Mouse (Mus musculus): ENCODE data around the gene Rps15.

DNA sequence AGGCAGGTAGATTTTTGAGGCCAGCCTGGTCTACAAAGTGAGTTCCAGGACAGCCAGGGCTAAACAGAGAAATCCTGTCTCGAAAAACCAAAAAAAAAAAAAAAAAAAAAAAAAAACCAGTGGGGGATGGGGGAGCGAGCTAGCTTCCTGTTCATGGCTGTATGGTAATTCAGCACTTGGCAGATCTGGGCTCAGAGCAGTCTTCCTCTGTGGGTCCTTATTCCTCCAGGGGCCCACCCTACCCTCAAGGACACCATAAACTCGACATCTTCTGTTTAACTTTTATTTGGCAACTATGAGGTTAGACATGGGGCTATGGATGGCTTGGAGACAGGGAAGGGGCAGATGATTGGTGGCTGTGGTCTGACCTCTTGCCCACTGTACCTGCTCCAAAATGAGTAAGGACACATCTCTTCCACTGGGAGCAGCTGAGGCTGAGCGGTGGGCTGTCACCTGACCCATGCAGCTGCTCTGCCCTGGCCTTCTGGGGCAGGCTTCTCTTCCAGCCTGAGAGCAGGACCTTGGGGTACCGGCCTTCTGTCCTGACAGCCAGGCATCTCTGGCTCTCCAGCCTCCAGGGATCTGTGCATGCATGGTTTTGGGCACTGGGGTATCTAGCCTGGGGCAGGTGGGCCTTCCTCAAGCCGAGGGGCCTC lies 28.9 kb downstream of the Rps15 start:
- TF ChIP-seq CTCF (IDR thresholded peaks at IDR 0.05; ENCODE audit: low read depth) (no peak), EP300 (optimal IDR thresholded peaks at IDR 0.05) (no peak)
